Mouse (Mus musculus): ENCODE measurements at regions not wholly inside any gene's neighbourhood (a gene's known extent, or its start where the extent isn't known, plus 50 kb on each side); places are given as distances from the start of the nearest gene placed in this dataset.

GRCm38 (mm10) chr7:143951172-143951571 is 50.6 kb upstream of the Shank2 start:
- Histone ChIP-seq H3K27me3 (ENCODE audit: control insufficient read depth, insufficient read depth, low read length) (no peaks in the 10 kb centered on the region), H3K36me3 (ENCODE audit: control insufficient read depth, insufficient read depth, low read length) (no peaks in the 10 kb centered on the region), H3K9ac (ENCODE audit: low read depth, low read length) (no peak overlapping the region), H3K27ac (ENCODE audit: low read depth, low read length) (no peak overlapping the region), H3K9me3 (ENCODE audit: control insufficient read depth, low read length) (no peaks in the 10 kb centered on the region), H3K4me1 (ENCODE audit: control insufficient read depth, insufficient read depth, low read length) (no peaks in the 10 kb centered on the region), H3K4me3 (ENCODE audit: low read length) (no peak overlapping the region), H3K4me2 (replicated peaks; ENCODE audit: low read depth, low read length) (no peak overlapping the region)
- ATAC-seq (ENCODE audit: low FRiP score, low TSS enrichment), result 0 out of 2 replicates have a peak, but pooled peaks have one; percentile 57
- WGBS, result 17% methylated on average over 2 of the region's 2 CpGs
